Mouse (Mus musculus) spleen, adult 2 months (tissue): Measurements from ENCODE around the gene Rasgrp1.

Experiments used
- CTCF ChIP-seq: fragments of 200-500 bp; IDR thresholded peaks from 2 replicates; pipeline ENCODE4 v1.5.1; 2011; ENCODE audit warnings: mild to moderate bottlenecking, inconsistent platforms; ENCODE audit not compliant: insufficient read depth, insufficient read length, insufficient replicate concordance; ENCODE audit errors: extremely low read depth
- POLR2A ChIP-seq: fragments of 200-500 bp; IDR thresholded peaks from 2 replicates; pipeline ENCODE4 v1.6.1; 2011; ENCODE audit warnings: low read depth, low read length, inconsistent platforms

DNA sequence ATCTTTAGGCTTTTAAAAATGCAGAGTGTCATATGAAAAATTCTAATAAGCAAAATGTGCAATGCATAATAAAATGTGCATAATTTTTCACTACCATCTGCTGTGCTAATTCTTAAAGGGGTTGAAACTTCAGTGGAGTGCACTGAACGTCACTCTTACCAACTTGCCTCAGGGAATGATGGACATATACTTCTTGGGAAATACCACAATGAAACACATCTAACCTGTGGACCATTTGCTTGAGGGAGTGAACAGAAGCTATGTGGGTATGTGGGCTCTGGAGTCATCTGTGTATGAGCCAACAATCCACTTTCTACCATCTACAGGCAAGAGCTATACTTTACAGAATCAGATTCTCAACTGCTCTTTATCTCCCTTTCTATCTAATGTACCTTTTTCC, 31.5 kb downstream of the Rasgrp1 start:
- TF ChIP-seq CTCF, result no peak
- TF ChIP-seq POLR2A, result no peak
